Mouse (Mus musculus): Measurements from ENCODE around the gene Cym.

The Cym gene

DNA sequence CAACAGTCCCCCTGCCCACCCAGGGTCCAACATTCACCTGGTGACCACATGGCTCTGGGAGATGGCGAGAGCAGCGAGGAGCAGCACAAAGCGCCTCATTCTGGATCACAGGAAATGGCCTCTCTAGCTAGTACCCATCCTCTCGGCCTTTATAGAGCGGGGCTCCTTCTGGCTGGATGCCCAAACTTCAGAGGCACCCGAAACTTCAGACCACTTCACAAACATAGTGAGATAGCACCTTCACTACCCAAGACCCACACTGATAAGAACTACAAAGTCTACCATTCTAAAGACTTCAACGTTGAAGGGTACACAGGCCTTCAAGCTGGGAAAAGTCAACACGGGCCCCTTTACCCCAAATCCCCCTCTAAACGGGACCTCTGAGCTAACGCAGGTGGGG lies at the start of gene Cym:
Gene Cym, minus strand, starts transcription at position 125 of the 400 bp plus-strand sequence.
- DNase-seq (ENCODE audit: low spot score in 2 of 2): no peak

DNA sequence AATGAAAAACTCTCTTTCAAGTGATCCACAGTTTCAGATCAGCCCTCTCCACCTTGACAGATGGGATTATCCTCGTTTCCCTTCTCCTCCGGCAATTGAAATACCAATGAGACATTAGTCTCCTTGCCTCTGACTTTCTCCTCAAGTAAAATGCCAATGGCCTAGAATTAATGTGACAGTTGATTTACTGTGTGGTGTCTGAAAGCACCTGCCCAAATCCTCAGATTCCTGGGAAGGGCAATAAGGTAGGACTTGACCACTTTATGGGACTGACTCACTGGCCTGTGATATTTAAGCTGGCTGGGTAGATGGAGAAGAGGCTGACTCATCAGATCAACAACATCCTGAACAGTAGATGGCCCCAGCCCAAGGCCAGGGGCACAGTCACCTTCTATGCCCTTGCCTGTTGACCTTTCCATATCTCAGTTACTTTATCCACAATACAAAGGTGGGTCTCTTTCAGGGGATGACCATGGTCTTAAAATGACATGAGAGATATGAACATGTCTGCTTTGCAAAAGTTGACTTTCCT lies 45.3 kb upstream of the Cym start:
- DNase-seq (ENCODE audit: low spot score in 2 of 2): no peak

DNA sequence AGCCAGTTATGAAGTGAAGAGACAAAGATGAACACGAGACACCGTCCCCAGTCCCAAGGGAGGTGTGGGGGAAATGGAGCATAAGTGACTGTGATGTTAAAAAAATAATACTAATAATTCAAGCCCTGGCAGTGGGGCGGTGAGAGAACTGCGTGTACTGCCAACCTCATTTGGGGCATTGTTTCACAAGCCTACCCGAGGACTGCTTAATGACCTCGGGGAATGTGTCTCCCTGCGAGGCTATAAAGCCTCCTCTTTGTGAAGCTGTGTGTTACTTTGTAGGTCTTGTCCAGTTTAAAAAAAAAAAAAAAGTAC lies 40.3 kb upstream of the Cym start:
- DNase-seq (ENCODE audit: low spot score in 2 of 2): peak in 1 of 2 experiments; percentile 29

DNA sequence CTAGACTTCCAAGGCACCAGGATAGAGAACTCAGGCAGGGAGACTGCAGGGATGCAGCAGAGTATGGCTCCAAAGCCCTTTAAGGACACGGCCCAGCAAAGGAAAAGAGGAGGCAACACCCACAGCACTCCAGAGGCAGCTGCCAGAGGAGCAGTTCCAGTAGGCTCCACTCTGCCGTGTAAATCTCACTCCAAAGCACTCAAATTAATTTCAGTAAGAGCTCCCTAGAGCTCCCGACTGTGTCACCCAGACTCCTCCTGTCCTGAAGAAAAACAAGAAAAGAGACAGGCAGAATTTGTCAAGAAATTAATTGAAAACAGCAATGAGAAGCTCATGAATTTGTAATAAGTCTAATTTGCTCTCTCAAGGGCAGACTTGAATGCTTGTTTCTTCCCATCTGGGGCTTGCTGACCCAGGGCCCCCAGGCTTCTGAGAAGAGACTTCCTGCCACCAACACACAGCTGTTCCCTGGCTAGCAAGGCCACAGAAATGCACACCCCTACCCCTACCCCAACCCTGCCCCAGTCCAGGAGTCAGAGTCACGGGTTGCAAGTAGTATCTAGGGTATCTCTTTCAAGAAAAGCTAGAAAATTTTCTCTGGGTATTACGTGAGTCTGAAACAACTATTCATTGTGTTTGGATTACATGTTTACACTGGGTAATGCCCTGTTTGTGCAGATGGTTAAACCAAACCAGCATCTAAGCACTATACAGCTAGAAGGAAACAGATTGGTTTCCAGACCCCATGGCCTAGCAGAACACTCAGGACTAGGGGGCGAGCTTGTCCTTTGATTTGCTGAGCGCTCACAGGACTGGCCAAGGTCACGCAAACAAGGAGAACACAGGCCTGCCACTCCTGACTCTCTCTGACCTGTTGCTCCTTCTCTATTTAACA lies 39.7 kb upstream of the Cym start:
- DNase-seq (ENCODE audit: low spot score in 2 of 2): peak; percentile 9 to 20

DNA sequence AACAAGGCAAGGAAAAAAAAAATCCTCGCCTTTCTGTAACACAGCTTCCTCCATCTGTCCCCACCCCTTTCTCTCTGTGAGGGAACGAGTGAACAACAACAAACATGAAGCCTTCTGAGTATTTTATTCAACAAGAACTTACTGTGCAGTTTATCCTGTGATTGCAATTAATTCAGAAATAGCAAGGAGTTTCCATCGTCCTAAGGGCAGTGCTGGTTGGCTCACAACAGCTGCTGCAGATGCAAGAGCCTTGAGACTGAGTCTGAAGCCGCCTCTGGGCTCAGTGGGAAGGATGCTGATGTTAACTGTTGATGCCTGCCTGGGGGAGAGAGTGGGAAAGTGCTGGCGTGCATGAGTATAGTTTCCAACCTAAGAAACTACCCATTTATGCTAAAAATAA lies 36.4 kb upstream of the Cym start:
- no peak for DNase-seq (ENCODE audit: low spot score in 2 of 2)

DNA sequence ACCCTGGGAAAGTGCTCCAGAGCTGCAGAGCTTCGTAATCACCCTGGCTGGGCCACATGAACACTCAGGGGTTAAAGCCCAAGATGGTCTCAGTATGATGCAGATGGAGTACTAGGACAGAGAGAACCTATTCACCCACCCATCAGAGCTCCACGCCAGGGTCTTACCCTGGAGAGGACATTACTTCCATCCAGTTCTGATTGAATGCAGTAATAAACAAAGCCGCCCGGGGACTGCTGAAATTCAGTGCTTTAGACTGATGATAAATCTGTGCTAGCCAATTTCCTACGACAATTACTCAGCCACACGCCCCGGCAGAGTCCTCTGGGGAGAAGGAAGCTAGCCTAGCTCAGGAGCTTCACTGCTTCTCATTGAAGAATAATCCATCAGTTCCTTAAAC lies 35.2 kb upstream of the Cym start:
- DNase-seq (ENCODE audit: low spot score in 2 of 2): no peak

DNA sequence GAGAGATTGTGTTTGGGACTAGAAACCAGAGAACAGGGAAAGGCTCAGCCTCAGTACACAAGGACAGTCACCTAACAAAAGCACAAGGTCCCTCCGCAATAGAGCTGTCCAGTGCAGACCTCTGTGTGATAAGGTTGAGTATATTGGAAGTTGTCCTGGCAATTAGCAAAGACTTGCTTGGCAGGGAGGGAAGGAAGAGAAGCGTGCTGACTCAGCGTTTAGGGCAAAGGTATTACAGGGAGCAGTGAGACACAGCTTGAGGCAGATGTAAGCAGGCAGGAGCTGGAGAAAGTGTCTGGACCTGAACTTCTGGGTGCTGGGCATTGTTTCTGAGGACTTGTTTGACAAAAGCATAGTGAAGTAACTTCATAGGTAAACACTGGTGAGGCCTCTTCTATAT lies 34.5 kb upstream of the Cym start:
- DNase-seq (ENCODE audit: low spot score in 2 of 2): no peak

DNA sequence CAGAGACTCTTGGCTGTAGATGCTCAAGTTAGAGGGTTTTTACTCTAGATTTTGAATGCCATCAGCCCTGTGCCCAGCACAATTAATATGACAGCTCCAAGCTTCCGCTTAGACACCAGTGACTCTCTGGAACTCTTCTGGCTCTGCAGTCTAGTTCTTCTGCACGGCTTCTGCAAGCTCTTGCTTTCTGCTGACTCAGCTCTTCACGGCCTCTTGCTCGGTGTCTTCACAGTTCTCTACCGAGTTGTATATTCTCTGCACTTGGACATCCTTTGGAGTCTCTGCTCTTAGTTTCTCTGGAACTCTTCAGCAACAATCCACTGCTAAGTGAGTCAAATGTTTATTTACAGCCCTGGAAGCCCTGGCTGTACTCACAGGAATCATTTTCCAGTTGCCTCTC lies 32.4 kb upstream of the Cym start:
- no peak for DNase-seq (ENCODE audit: low spot score in 2 of 2)

DNA sequence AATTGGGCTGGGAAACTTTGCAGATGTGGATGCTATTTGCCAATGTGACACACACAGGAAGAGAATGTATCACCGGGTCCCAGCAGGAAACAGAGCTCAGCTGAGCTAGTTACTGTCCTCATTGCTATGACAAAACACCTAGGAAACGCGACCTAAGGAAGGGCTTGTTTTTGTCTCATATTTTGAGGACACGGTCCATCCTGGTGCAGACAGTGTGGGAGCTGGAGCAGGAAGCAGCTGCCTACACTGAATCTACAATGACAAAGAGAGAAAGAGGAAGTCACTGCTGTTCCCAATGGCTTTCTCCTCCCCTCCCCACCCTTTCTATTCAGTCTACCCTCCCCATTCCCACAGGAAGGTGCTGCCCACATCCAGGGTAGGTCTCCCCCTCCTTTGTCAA lies 30.5 kb upstream of the Cym start:
- no peak for DNase-seq (ENCODE audit: low spot score in 2 of 2)

DNA sequence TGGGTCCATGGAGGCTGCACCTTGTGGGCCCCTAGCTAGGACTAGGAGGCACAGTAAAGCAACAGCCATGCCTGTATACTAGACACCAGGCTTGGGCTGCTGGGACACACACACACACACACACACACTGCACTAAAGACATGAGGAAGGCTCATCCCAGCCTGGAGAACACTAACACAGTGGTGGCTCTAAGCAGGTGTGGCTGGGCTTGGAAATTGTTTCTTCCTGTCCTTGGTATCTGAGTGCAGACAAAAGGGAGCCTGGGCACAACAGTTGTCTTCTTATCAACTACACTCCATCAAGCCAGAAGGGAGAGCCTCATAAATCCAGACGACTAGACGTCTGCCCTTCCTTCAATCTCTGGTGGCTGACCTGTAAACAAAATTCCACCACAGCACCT lies 28.8 kb upstream of the Cym start:
- no peak for DNase-seq (ENCODE audit: low spot score in 2 of 2)

DNA sequence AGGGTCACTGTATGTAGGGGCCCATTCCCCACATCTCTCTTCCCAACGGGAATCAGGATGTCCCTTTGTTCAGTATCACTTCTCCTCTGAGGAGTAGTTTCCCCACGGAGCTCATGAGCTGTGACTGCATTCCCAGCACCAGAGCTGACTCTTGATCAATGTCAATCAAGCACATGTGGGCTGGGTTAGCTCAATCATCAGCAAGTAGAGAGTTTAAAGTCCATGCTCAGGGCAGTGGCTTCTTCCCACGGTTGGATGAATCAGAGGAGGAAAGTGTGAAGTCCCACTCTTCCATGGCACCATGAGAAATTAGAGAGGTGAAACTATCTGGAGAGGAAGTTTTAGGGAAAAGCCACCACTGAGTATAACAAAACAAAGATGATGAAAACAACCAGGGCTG lies 27.5 kb upstream of the Cym start:
- no peak for DNase-seq (ENCODE audit: low spot score in 2 of 2)

DNA sequence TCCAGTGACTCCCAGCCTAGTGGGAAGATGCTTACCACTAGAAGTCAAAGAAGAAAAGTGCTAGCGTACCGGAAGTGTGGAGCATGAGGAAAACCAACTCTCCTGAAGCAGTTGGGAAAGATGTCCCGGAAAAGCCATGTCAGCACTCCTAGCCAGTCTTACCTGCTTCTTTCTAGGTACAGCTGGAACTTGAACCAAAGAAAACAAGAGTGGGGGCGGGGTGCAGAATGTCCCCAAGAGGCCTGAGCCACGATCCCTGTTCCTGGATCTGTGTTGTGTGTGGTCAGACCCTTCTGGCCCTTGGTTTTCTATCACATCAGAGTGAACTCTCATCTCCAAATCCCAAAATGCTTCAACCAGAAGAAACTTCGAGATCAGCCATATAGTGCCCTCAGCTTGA lies 25.3 kb upstream of the Cym start:
- DNase-seq (ENCODE audit: low spot score in 2 of 2): no peak

DNA sequence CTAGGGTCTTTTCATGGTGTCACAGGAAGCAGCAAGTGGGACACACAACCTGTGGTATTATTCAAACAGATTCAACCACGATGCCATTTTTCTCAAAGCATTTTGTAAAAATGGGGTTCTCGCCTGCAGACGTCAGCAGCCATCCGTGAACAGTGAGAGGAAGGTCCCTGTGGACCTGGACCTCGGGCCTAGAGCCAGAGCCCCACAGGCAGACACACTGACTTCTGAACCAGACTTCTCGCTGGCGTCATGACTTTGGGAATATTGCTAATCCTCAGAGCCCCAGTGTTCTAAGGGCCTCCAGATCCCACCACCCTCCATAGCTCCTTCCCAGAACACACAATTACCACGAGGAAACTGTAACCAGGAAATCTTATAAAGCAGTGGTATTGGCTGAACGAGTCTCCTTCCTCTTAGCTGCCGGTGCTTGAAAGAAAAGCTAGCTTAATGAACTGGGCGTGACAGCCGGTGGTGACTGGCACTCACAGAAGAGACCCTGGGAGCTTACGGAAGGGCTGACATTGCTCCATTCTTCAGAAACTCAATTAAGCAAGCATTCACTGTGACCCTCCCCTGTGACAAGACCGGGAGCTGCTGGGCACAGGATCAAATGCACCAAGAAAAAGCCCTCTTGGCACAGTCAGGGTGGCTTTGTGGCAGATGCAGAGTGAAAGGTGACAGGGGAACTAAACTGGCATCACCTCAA lies 20.0 kb upstream of the Cym start:
- DNase-seq (ENCODE audit: low spot score in 2 of 2): no peak

DNA sequence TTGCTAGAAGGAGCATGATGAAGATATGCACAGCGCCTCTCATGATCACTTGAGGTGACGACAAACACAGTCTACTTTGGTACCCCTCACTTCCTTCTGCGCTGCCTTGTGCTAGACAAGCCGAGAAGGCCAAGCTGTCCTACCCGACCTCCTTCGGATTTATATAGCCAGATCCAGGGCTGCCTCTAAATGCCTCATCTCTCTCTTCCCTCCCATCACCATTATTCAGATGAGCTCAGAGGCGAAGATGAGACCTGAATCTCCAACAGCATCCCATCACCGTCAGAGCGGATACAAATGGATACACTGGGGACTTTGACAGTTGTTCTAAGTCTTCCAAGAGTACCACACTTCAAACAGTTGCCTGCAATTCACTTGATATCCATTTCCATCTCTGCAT lies 18.1 kb upstream of the Cym start, which contains the start of gene Prok1:
Gene Prok1, minus strand, starts transcription at position 101 of the 400 bp plus-strand sequence.
- DNase-seq (ENCODE audit: low spot score in 2 of 2): no peak

DNA sequence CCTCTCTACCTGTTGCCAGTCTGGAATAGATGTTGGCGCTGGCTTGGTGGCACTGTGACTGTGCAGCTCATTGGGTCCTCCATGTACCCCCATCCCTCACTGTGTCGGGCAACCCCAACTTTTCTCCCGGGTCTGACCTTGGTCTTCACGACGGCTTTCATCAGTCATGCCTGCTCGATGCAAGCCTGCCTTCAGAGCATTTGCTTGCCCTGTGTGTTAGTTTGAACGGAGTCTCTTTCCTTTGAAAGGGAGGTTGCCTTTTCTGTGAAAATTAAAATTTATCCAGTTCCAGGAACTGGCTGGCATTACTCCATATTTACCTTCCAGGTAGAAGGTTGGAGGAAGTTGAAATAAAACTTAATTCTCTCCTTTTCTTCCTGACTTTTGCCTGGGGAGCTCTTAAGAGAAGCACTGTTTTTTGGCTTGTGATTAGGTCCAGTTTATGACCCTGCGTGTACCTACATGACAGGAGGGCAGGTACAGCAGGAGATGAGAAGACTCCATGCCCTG lies 17.0 kb upstream of the Cym start:
- no peak for DNase-seq (ENCODE audit: low spot score in 2 of 2)

DNA sequence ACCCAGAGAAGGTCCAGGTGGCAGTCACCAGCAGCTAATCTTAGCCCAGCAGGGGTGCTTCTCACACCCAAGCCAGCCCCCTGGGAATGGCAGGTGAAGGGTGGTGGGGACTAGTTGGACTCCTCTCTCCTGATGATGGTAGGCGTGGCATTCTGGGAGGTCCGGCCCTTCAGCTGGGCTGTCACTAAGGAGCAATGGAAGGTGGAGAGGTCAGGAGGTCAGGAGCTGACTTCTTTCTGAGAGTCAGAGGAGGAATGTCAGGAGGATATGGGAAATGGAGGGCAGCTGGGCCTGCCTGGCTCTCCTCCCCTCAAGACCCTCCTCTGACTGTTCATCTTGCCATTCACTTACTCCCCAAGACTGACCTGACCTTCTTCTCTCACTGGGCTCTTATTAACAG lies 16.5 kb upstream of the Cym start:
- no peak for DNase-seq (ENCODE audit: low spot score in 2 of 2)

DNA sequence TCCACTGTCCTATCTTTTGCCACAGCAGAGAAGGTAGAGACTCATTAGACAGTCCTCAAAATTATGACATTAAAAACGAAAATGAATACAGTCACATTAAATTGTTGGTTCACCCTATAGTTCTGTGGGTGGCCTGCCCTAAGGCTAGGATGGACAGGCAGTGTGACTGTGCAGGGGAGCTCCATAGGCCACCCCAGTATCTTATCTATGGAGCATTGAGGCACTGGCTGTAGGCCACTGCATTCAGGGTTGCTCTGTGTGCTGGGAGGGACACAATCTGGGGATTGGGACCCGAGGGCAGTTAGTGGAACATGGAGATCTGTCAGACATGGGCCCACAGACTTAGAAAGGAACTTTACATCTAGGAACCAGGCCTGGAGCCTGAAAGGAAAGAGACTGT lies 12.4 kb upstream of the Cym start:
- no peak for DNase-seq (ENCODE audit: low spot score in 2 of 2)

DNA sequence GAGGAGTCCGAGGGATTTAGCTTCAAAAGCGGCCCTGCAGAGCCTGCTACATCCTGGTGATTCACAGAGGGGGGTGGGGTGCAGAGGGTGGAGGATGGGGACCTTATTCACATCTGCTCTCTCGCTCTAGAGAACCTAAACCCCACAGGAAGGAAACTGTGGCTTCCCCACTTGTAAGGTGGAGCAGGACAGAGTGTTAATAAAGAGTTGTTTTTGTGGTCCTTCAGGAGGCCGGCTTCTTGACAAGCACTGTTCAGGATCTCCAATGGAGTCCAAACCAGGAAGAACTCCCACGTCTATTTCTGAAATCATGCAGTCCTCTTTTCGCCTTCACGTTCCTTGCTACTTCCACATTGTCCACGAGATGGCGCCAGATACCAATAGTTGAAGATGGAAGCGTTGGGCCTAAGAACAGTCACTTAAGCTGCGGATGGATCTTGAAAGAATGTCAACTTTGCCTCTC lies 11.8 kb upstream of the Cym start:
- DNase-seq (ENCODE audit: low spot score in 2 of 2): peak; percentile 63 to 83

DNA sequence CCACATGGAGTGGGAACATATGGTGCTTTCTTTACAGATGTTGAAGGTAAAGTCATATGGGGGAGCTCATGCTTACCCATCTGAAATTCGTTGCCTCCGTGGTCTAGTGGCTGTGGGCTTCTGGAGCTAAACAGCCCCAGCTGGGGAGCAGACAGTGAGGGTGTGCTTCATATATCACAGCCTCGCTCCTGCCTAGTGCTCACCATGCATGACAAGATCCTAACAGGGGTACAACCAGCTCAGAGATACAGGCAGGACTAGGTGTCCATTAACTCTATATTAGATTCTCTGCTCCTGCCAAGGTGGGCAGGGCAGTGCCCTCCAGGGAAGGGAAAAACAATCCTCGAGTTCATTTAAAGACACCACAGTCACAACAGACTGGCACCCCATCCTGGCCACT lies 9.7 kb upstream of the Cym start:
- no peak for DNase-seq (ENCODE audit: low spot score in 2 of 2)

DNA sequence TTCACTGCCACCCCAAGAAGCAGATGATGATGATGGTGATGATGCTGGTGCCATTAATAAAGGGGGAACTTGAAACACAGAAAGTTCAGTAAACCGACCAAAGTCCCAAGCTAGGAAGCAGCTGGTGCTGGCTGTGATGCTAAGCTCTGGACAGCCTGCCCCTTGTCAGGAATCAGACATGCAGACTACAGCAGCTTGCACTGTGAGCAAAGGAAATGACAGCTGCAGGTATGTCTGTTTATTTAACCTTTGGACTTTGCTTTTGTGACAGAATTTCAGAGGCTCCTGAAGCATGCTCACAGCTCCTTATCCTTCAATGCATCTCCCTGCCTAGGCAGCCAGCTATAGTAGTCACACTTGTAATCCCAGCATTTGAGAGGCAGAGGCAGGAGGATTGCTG lies 9.0 kb upstream of the Cym start, which contains the start of gene A630076J17Rik:
Gene A630076J17Rik, plus strand, starts transcription at position 88 of the 400 bp plus-strand sequence.
- no peak for DNase-seq (ENCODE audit: low spot score in 2 of 2)

DNA sequence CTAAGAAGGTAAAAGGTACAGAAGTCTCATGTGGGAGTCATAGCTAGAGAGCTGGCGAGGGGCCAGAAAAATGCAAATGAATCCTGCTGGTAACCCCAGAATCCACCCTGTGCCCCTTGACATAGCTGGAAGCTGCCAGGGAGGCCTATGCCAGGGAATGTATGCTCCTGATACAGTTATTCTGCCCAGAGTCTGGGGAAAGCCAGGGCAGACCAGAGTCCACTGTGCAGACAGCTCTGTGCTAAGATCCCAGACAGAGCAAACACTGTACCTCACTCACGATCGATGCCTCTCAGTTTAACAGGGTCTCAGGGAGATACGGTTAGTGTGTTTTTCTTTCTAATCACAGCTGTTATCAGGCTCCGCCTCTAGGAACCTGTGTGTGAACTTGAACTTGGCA lies 8.3 kb upstream of the Cym start:
- DNase-seq (ENCODE audit: low spot score in 2 of 2): no peak

DNA sequence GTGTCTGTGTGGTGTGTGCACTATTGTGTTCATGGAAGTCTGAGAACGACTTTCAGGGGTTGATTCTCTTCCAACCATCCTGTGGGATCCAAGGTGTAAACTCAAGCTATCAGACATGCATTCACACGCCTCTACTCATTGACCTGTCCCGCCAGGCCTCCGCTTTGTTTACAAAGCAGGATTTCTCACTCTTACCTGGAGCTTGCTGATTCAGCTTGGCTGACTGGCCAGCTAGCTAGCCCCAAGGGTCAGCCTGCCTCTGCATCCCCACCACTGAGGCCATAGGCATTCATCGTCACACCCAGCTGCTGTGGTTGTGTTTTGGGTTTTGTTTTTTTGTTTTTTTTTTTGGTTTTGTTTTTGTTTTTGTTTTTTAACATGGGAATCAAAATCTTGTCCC lies 7.7 kb upstream of the Cym start:
- DNase-seq (ENCODE audit: low spot score in 2 of 2): no peak

DNA sequence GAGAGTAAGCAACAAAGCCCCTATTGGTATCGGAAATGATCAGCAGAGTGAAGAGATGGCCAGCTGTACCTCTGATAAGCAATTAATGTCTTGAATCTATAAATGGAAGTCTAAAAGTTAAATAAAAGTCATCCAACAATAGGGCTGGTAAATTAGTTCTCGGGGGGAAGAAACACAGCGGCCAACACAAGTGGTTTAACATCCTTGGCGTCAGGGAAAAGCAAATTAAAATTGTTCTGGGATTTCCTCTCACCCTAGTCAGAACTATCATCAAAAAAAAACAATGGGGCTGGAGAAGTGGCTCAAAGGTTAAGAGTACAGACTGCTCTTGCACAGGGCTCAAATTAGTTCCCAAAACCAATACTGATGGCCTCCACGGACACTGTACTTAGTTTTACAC lies 4.3 kb upstream of the Cym start:
- DNase-seq (ENCODE audit: low spot score in 2 of 2): no peak

Data from spleen, postnatal 10 days (tissue).